Mouse (Mus musculus) embryo, embryonic 10 days (tissue): ENCODE results near the gene Zc2hc1c.
A peak's percentile ranks its signal among the peaks of the same experiment; 100 is the strongest.
"Not testable (repeated sequence)": the region's sequence is repeated elsewhere in the genome, so short reads cannot be mapped to it uniquely, and the experiment has no call there.

Experiments used
- DNase-seq: peaks from one replicate; pipeline ENCODE4 v3.0.0-alpha.2; 2015; ENCODE audit warnings: low spot score

The Zc2hc1c gene

DNA sequence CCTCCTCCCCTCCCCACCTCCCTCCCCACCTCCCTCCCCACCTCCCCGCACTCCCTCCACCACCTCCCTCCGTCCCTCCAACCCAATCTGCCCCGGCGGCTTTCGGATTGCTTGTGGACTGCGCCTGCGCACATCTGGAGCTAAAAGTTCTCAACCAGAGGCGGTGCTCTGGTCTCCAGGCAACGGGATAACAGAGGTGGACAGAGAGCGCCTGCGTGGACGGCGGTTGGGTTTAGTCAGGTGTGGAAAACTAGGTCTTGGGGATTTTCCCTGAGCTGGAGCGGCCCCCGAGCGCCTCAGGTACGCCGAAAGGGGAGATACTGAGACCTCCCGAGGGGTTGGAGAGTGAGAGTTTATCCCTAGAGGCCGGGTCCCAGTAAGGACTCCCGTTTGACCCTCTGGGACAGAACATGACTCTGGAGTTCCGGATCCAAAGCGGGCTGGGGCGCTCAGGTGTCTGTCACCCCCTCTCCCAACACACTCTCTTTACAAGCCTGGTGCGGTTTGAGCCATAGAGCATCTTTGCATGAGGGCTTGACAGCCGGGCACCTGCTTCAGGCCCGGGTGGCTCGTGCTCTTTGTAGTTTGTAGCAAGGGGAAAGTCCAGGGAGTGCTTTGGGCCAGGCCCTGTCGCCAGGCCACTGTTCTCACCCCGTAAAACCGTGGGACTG, at the start of gene Zc2hc1c:
Gene Zc2hc1c (plus strand): TSS at position 106 of the 671 bp plus-strand sequence.
- peak; percentile 97 for DNase-seq

DNA sequence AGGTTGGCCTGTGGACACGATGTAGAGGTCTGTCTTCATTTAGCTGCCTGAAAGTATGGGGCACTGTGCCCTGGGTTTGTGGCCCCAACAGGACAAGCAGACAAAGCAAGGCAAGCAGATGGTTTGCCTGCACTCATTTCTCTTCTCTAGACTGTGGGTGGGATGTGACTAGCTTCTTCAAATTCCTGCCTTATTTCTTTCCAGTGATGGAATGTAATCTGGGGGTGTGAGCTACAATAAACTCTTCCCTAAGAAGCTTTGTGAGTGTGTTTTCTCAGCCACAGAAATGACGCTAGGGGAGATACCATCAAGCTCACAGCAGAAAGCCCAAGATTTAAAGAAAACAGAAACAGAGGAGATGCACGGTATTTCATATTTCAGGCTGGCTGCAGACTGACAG, 36.3 kb upstream of the Zc2hc1c start:
- no peak for DNase-seq

DNA sequence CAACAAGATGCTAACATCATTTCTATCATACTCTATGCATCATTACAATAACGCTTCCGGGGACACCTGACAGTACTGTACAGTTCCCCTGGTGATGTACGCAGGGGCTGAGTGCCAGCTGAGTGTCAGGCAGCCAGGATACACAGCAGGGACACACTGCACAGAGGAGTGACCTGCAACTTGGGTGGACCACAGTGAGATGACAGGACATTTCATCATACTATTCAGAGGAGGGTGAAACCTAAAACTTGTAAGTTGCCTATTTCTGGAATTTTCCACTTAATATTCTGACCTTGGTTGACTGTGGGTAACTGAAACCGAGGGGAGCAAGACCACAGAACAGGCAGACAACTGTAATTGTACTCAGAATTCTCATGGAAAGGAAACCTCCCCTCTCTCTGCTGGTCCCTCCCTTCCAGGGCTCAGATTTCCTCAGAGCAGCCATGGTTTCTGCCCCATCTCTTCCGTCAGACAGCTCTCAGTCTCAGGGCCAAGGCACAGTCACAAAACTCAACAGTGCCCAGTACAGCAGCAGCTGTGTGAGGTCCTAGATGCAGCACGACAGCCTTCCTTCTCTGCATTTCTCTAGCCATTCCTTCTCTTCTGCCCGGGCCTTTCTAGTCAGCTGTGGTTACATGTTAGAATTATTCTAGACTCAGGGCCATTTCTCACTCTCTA, 32.2 kb upstream of the Zc2hc1c start:
- DNase-seq = peak; percentile 32

DNA sequence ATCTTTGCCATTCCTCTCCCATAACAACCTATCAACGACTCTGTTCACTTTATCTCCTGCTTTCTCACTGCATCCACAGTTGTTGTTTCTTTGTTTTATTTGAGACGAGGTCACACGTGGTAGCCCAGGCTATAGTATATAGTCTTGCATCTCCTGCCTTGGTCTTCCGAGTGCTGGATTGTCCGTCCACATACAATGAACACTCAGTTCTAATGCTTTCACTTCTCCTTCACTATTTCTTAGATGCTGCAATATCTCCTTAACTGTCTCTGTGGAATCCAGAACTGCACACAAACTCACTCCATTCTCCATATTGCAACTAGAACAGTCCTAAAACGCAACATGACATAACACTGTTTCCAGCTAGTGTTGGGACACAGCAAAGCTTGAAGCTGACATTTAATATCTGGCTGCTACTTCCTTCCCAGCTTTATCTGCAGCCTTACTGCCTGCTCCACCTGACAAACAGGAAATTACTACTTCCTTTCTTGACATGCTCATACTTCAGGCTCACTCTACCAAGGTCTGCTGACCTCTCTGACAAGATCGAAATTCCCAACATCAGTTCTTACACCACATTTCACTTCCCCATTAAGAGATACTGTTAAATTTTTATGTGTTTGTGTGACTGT, 31.3 kb upstream of the Zc2hc1c start:
- DNase-seq = no peak

DNA sequence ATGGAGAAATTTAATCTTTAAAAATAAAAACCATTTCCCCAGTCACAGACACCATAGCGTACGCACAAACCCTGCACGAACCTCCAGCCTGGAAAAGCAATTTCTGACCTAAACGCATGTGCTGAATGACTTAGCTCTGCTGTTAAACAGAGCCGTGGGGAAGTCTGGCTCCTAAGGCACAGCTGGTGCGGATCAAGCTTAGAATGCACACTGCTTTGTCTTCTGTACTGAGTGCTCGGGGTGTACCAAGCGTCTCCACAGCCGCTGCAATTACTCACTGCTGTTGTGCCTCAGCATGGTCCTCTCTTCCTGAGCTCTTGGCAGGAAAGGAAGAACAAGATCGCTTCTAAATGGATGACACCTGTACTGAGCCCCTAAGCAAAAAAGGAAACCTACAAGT, 25.9 kb upstream of the Zc2hc1c start:
- peak; percentile 82 for DNase-seq

DNA sequence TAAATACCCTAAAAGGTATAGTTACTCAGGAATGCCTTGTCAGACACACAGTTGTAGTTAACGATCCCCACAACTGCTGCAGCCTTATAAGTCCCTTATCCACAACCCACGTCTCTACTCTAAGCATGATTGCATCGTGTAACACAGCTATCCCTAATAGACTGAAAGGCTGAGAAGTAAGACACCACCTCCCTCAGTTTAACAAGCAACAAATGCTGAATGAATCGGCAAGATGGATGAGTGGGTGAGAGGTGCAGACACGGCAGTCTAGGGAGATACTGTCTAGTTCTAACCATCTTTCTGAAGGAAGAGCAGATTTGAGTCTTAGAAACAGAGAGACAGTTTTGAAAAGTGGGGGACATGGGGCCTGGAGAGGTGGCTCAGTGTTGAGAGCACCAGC, 25.2 kb upstream of the Zc2hc1c start:
- DNase-seq = no peak

DNA sequence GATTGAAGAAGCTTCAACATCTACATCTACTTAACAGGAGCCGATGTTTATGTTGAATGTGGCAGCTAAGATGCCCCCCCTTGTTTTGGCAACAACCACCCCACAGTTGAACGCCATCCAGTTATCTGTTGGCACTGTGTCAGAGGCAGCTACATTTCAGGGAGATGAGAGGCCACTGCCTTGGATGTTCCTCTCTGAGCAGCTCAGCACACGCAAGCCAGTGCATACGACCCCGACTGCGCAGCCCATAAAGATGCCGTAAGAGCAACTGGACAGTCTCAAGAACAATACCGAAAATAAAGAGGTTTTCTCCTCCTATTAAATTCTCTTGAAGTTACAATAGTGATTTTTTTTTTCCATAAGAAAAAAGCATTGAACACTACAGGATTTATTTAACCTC, 23.9 kb upstream of the Zc2hc1c start:
- DNase-seq = no peak

DNA sequence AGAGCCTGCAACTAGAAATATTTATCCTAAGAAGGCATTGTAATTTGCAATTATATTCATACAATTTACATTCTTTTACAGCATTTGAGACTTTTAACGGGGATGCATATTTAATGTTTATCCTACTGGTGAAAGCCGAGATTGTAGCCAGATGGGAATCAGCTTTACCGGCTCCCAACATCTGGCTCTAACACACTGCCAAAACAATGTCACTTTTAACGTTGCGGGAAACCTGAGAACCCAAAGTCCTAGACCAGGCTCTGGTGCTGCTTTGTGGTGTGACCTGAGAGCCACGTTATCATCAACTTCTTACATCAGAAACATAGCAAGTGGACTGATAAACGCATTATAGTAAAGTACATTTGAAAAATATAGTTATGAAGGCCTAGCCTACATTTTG, 23.5 kb upstream of the Zc2hc1c start:
- peak; percentile 65 for DNase-seq

DNA sequence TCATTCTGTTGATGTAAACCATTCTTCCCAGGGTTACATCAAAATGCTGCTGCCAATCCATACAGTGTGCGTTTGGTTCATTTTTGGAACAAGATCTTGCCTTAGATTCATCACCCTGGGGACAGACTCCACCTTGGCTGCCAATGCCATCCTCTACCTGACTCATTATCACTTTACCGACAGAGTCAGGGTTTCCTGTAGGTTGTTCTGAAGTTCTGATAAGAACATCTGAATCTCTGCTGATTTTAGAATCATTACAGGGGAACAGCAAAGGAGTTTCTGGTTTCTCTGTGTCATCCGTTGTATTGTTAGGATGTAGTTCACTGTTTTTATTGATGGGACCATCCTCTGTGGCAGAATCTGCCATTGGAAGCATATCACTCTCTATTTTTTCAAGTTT, 22.1 kb upstream of the Zc2hc1c start:
- no peak for DNase-seq

DNA sequence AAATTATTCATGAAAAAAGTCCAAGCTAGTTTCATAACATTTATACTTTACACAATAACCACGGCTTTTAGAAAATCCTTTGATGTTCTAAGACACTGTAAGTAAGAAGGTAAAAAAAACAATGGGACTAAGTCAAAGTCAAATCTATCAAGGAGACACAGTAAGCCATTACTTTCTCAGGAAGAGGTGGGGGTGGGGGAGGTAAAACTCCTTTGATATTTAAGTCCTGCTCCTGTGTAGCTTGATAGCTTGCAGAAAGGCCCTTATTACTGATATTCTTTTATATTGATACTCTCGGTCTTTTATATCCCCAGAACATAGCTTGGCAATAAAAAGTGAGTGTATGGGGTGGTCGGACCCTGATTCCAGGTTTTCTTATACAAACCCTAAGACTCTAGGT, 18.6 kb upstream of the Zc2hc1c start:
- DNase-seq = no peak

DNA sequence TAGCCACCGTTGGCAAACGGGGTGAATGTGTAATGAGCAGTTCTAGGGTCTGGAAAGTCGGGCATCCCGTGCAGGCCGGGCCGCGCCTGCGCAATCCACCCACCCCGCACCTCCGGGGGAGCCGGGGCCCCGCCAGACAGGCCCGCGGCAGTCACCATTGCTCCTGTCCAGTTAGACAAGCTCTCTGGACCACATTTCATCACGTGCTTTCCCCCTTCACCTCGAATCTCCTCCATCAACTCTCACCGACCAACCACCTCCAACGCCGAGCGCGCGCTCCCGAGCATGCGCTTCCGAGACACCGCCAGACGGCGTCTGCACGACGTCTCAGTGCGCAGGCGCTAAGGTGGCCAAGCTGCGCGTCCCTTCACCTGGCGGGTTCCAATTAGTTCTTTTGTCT, 18.1 kb upstream of the Zc2hc1c start, which contains the start of gene Mlh3:
Gene Mlh3 (minus strand): TSS at position 281 of the 400 bp plus-strand sequence.
- peak; percentile 92 for DNase-seq

DNA sequence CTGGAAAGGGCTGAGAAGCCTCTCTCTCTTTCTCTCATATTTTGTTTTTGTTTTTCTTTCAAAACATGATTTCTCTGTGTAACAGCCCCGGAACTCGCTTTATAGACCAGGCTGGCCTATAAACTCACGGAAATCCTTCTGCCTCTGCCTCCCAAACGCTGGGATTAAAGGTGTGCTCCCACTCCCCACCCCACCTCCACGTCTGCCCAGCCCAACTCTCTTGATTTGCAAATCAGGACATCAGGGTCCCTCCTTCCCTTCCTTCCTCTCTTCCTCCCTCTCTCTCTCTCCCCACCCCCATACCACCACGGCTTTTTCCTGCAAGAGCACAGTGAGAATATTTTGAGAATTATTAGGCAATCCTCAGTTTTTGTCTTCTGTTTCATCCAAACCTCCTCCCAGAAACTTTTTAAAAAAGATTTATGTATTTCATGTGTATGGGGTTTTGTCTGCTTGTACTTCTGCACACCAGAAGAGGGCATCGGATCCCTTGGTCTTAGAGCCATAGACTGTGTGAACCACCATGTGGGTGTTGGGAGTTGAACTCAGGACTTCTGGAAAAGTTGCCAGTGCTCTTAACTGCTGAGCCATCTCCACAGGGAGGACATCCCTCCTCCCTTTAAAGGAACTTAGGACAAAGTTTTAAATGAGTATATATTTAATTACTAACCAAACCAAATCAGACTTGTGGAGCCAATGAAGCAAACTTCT, 17.1 kb upstream of the Zc2hc1c start:
- DNase-seq = no peak

DNA sequence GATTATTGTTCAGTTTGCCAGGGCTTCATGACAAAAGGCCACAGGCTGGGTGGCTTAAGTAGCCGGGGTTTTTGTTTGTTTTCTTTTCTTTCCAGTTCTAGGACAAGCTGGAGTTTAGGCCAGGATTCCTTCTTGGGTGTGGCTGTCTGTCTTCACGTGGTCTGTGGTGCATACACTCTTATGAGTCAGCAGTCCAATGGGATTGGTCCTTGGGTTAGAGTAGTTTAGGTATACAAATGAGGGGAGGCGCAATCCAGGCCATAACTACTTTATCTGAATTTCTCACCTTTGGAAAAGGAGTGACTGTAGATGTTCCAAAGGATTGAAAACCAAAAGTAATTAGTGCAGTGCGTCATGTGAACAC, 16.6 kb upstream of the Zc2hc1c start:
- no peak for DNase-seq

DNA sequence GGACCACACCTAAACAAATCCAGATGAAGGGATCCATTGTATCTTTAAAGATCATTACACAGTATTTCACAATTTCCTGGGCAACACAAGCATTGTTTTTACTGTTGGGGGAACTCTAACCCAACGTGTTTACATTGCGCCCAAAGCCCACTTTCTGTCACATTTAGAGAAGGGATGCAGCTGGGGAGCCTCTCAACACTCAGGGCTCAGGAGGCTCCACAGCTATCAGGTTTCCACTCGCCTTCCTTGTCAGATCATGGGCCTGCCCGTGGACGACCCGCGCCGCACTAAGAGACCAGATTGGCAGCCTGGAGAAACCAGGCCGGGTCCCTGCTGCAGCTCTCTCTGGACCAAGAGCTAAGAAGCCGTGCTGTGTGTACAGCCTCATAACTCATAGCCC, 14.9 kb upstream of the Zc2hc1c start:
- DNase-seq = peak; percentile 60

DNA sequence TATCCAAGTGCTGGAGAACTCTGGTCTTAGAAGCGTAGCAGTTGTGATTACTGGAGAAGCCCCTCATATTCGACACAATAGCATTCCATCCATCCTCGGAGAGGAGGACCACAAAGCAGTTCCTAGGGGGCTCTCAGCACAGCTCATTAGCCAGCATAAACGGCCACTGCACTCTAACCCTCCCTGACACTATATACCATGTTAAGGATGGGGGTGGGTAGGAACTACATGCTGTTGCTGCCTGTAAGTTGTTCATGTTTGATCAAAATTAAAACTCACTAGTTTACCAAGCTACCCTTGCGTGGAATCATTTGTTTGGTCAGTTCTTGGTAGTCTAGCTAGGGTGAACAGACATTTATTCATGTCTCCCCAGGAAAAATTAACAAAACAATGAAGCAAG, 12.1 kb upstream of the Zc2hc1c start:
- DNase-seq = no peak

DNA sequence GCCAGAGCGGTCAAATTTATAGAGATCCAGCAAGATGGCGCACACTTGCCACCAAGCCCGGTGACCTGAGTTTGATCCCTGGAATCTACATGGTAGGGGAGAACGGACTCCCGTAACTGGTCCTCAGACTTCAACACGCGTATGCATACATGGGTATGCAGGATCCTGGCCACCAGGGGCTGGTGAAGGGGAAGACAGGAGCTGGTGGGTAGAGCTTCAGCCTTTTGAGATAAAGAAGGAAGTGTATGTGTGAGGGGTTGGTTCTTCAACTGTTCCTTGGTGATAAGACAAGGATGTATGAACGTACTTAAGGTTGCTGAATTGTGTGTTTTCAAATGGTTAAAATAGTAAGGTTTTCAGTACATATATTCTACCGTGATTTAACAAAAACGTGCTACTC, 9.5 kb upstream of the Zc2hc1c start:
- DNase-seq = no peak

DNA sequence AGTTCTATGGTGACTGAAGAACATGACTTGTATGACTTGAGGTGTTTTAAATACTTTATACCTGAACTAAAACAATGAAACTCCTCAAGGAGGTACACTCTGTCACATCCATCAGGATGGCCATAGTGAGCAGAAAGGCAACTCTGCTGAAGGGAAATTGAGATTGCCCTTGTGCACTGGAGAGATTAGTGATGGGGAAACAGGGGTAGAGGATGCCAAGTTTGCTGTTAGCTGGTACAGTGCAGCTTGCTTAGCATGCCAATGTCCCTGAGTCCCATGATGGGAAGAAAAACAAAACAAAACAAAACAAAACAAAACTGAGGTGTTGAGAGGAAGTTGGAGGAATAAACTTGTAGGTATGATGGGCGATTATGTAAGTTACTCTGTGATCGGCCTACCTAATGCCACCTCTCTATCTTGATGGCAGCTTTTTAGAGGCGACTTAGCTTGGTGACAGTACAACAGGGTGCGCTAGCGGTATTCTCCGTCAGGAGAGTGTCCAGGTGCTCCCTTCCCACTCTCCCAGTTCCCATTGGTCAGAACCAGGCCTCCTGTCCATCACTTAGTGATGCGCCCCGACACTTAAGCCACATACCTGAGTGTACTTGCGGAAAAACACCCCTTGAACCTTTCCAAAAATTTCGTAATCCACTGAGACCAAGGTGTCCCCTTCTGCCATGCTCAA, 8.9 kb upstream of the Zc2hc1c start:
- DNase-seq = no peak

DNA sequence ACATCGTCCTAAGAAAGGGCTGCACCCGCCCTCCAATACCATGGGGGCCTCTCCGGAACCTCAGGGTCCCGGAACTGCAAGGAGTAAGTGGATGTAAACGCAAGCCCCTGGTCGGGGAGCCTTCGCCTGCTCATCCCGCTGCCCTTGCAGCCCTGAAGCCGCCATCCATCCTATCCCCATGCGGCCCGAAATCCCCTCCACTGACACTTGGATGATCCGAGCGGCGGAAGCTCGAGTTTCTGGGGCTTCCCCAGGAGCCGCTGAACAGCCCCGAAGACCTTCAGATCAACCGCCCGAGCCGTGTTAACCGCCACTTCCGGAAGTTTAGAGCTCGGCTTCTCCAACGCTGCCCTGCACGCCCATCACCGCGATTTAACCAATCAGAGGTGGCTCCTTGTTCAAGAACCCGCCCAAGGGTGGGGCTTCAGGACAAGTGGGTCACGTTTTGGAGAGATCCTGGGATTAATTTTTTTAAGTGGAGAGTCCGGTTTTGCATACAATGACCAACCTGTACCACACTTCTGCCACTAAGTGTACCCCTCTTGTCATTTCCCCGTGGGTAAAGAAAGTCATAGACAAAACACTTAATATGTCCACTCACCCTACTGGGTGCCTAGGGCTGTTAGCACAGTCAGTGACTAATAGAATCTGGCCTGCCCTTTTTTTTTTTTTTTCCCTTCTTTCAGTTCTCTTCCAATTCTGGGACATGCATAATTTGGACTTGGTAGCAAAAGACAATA, 8.1 kb upstream of the Zc2hc1c start:
- DNase-seq = peak; percentile 98

DNA sequence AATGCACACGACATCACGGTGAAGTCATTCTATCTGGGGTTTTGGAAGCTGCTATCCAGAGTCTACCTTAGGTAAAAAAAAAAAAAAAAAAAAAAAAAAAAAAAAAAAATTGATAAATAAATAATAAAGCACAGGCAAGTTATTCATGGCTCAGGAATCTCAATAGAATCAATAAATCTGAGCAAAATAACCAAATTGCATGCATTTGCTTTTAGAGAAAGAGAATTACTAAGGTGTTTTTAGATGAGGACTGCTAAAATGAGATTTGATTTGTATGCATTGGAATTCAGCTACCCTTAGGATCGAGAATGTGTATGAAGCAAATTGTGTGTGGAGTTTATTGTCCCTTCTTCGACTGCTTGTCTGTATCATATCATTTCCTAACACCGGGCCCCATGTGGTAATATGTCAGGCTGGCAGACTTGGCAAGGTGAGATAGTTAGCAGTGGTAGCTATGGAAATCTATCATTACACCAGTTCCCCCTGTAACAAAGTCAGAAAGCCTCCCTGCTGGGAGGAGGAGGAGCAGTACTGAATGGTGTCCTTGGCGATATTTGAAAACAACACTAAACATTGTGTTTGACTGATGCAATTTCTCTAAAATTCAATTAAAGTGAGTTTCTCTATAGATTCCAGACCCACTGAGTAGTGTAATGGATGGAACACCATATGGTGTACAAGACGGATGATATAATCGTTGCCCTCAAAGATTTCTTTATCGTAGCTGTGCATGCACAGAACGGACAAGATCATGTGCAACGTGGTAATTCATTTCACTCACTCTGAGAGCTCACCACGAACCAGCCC, 7.3 kb upstream of the Zc2hc1c start:
- no peak for DNase-seq

DNA sequence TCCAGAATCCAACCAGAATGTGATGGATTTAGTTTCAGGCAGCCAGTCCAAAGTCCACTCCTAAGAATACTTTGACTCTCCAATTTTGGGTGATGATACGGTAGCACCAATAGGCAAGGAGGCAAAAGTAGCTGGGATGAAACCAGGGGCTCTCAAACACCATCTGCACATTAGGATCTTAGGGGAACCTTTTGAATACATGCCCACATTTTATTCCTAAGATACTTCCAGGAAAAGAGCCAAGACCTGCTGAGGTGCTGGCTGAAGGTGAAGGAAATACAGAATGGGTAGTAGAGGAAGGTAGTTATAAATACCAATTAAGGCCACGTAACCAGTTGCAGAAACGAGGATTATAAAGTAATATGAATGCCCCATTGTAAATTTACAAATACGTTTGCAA, 6.6 kb upstream of the Zc2hc1c start:
- not testable (repeated sequence) for DNase-seq

DNA sequence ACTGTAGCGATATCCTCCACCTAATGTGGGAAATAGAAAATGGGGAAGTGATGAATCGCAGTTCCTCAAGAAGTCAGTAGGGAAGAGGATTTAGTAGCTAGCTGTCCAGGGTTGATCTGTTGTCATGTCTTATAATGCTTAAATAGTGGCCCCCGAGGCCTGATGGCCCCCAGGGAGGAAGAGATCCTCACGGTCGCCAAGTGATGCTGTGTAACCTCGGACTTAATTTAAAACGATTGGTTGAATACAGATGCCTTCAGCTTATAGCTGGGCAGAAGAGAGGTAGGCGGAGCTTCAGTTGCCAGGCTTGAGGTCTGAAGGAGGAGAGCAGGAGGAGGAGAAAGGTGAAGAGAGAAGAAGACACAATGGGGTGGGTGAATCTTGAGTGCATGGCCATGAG, 4.1 kb upstream of the Zc2hc1c start:
- DNase-seq = no peak
